8 mouse cellular contexts compared by ENCODE assay signal in genomic region chr9:95405946-95406570, GRCm38 (mm10). TPM values are rescaled to one million over a fixed set of nuclear protein-coding genes. Genes with fewer than 3 reads are reported as not detected.
DNase-seq lines count a peak whose midpoint lies in the region; ATAC-seq and TF ChIP-seq lines count a peak whose summit lies in the region.

No protein-coding gene starts in this region.

- peak; percentile 44 for ATAC-seq in intestine, embryonic 14.5 days (replicated peaks; ENCODE audit: low FRiP score, low TSS enrichment, low read depth)
- ATAC-seq in liver, postnatal 0 days, result peak; percentile 27; the same call in 1 of the 2 replicates

- DNase-seq in thymus, postnatal 10 days (ENCODE audit: low spot score in 2 of 2), result peak; percentile 12 to 15
- no peak for DNase-seq in thymus, postnatal 14 days
- DNase-seq in cerebellum, adult 9-11 months, result peak; percentile 24
- peak; percentile 44 for DNase-seq in gastrocnemius, postnatal 10 days
- no peak for DNase-seq in intestine, embryonic 14.5 days (ENCODE audit: low spot score)
- no peak for DNase-seq in liver, postnatal 0 days
- DNase-seq in ovary, postnatal 36 days (ENCODE audit: low spot score), result peak; percentile 52
- no peak for DNase-seq in c-Kit-positive CD71-positive TER-119-positive erythroid progenitor cells, embryonic 14.5 days (ENCODE audit: low spot score)

- 0 out of 2 replicates have a peak, but pooled peaks cover 3% of the 10 kb centered on the region for H3K36me3 ChIP-seq in intestine, embryonic 14.5 days (ENCODE audit: control insufficient read depth, insufficient read depth, low read length)
- no peaks in the 10 kb centered on the region for H3K36me3 ChIP-seq in liver, postnatal 0 days (replicated peaks; ENCODE audit: insufficient read depth, low read length)

- no peak for TF ChIP-seq CTCF in liver, postnatal 0 days (IDR thresholded peaks at IDR 0.05; ENCODE audit: low read depth)

- peaks cover 16% of the 10 kb centered on the region; the same call in 1 of the 2 replicates for H3K27me3 ChIP-seq in intestine, embryonic 14.5 days (replicated peaks; ENCODE audit: control insufficient read depth, insufficient read depth, low read length)
- H3K27me3 ChIP-seq in liver, postnatal 0 days (ENCODE audit: insufficient read depth, low read length), result peaks cover 60% of the 10 kb centered on the region

- peaks cover 21% of the 10 kb centered on the region; the same call in 1 of the 2 replicates for H3K4me1 ChIP-seq in intestine, embryonic 14.5 days (replicated peaks; ENCODE audit: control insufficient read depth, insufficient read depth, low read length)
- H3K4me1 ChIP-seq in liver, postnatal 0 days (ENCODE audit: insufficient read depth), result peaks cover 15% of the 10 kb centered on the region; the same call in 1 of the 2 replicates

- under 1% methylated on average over 65 of the region's 72 CpGs for WGBS in intestine, embryonic 14.5 days
- 1% methylated on average over 43 of the region's 72 CpGs for WGBS in liver, postnatal 0 days (ENCODE audit: insufficient replicate concordance)

- TF ChIP-seq EP300 in liver, postnatal 0 days (IDR thresholded peaks at IDR 0.05; ENCODE audit: low read depth), result no peak

- peak overlapping the region; percentile 62 for H3K9ac ChIP-seq in intestine, embryonic 14.5 days (ENCODE audit: low read length)
- H3K9ac ChIP-seq in liver, postnatal 0 days (replicated peaks), result peak overlapping the region; percentile 11; the same call in 1 of the 2 replicates

- no peaks in the 10 kb centered on the region for H3K9me3 ChIP-seq in intestine, embryonic 14.5 days (ENCODE audit: control insufficient read depth, low read length)
- H3K9me3 ChIP-seq in liver, postnatal 0 days (ENCODE audit: low read length), result no peaks in the 10 kb centered on the region

- H3K4me2 ChIP-seq in intestine, embryonic 14.5 days (ENCODE audit: low read length), result peak overlapping the region; percentile 91
- peak overlapping the region; percentile 75 for H3K4me2 ChIP-seq in liver, postnatal 0 days (ENCODE audit: low read depth, low read length)

- peak overlapping the region; percentile 65 for H3K4me3 ChIP-seq in intestine, embryonic 14.5 days (ENCODE audit: low read depth, low read length)
- H3K4me3 ChIP-seq in liver, postnatal 0 days (ENCODE audit: low read depth, low read length), result peak overlapping the region; percentile 53

- peak overlapping the region; percentile 88 for H3K27ac ChIP-seq in intestine, embryonic 14.5 days (ENCODE audit: low read depth)
- no peak overlapping the region for H3K27ac ChIP-seq in liver, postnatal 0 days (ENCODE audit: low read depth)

RNA-seq across cellular contexts. Expression of gene Chst2, which starts 0.5 kb away (rescaled TPM):
- 1 to 10 TPM; 3.9 to 4.2 TPM for total RNA-seq in gastrocnemius, postnatal 10 days (2021)
- polyA plus RNA-seq in intestine, embryonic 14.5 days (2014; fragmentation: Nextera tagmentation; extraction: Ambion mirVana), result 5.1 and 7.1 TPM in 2 replicates
- polyA plus RNA-seq in liver, postnatal 0 days (2015; fragmentation: Nextera tagmentation; extraction: Ambion mirVana), result 0.29 and 0.49 TPM in 2 replicates

Comparison
In these comparisons a context has a peak if more than half of its experiments do, and no peak if none do; other contexts are left out.
1. DNase-seq: peak in thymus, postnatal 10 days (2 of 2), cerebellum, adult 9-11 months (single experiment), gastrocnemius, postnatal 10 days (single experiment) and ovary, postnatal 36 days (single experiment); none in thymus, postnatal 14 days (single experiment), intestine, embryonic 14.5 days (single experiment), liver, postnatal 0 days (single experiment) and c-Kit-positive CD71-positive TER-119-positive erythroid progenitor cells, embryonic 14.5 days (single experiment).